Mouse (Mus musculus): ENCODE measurements around the gene Nkd1.

The Nkd1 gene

DNA sequence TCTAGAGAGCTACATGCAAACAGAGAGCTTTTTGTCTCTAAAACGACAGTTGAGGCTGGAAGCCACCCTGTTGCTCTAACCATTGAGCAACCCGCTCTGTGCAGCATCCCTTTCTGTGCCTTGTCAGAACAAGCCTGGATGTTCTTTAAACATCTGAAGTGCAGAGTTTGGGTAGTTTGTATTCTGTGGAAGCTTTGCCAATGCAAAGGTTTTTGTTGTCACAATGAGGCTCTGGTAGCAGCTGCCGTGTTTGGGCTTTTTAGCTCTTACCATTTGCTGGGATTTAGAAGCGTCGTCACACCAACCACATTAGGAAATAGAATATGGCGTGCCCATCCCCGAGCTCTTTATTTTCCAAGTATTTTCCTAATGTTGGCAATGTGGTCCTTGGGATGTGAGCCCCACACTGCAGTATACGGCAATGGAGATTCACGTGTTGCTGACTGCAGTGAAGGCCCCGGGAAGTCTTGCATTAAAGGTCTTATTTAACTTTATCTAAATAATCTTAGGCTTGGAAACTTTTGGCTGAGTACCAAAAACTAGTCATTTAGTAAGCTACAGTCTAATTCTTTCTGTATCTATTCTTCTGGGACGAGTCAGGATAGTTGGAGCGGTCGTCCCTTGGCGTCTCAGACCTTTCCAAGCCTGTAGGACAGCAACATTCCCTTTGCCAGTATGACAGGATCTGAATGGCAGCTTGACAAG is 51.9 kb downstream of the Nkd1 start:
- in situ Hi-C loops (cut with MboI, MseI): no loop called here

DNA sequence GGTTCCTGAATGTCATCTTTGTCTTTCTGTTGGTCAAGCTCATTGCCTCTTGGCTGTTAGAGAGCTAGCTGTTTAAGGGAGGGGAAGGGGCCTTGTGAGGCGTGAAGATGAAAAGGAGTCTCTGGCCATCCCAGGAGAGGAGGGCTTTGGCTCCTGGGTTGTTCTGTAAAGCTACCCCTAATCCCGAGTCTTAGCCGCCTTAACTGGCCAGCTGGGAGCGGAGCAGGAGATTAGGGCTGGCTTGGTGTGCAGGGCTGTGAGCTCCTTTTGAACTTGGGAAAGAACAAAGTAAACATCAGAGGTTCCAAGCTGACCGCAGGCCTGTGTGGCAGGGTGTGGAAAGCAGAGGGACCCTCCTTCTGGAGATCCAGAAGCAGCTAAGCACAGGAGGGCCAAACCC is 53.8 kb downstream of the Nkd1 start:
- in situ Hi-C loops (cut with MboI, MseI): no loop called here

DNA sequence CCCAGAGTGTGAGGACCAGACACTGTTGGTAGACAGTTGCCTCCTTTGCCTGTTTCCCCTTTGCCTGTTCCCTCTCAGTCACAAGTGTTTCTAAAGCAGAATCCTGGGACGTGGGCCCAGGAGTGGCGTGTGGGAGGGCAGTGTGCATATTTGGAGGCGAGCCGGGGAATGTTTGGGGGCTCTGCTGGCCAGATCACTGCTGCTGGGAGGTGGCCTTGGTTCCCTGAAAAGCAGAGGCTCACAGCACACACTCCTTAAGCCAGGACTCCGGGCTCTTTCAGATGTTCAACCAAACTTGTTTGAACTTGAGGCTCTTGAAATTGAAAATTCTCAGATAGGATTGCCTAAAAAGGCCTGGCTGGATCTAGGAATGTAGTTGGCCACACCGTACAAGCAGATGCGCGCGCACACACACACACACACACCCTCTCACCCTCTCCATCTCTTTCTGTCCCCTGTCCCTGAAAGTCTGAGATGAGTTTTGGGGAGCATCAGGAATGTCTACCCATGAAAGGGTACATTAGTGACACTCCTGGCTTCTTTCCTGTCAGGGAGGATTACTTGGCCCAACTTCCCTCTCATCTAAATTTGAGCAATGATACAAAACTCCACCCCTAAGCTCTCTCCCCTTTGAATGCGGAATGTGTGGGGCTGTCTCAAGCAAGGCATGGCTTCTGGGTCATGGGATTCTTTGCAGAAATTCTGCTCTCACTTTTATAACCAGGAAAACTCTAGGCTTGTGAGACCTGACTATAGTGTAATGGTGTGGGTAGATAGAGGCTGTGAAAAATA is 55.4 kb downstream of the Nkd1 start:
- in situ Hi-C loops (cut with MboI, MseI): no loop called here

DNA sequence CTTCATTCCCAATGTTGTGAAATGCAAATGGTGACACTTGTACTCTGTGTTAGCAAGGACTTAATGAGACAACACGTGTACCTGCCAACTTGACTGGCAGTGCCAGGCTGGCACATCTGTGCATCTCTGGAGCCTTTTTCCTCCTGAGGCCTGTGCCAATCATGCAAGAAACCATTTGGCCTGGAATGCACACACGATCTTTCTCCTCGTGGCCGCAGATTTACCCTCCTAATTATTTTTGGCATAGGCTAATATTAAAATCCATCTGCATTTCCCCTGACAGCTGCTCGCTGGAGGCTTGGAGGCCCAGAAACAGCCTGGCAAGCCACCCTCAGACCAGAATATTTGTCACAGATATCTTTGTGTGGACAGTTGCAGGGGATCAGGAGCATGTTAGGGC is 56.5 kb downstream of the Nkd1 start:
- in situ Hi-C loops (cut with MboI, MseI): no loop called here

DNA sequence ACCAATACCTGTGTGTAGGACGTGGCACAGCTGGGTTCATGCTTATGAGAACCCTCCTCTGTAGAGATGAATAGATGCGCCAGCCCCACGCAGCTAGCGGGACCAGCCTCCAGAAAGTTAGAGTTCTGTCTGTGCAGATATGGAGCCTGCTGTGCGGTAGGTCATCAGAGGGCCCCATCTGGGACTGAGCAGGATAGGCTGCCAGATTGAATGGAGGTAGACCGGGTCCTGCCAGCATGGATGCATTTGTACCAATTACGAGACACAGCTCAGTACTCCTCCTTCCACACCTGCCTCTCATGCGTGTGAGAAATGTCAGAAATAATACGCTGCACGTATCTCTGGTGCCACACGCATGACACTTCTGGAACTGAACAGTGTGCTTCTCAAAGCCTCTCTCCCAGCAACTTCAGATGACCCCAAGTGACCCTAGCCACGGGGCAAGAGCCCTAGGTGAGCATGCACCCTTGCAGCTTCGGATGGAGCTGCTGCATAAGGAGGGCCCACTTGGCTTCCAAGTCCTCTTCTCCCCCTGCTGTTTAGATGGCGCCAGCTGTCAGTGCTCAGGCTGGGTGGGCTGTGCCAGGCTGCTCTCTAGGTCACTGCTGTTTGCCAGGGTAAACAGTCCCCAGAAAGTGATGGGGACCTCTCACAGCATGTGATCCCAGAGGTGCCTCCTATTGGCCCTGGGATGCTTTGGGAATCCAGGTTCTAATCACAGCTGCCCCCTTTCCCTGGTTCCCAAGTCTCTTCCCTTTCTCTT is 57.4 kb downstream of the Nkd1 start:
- in situ Hi-C loops (cut with MboI, MseI): no loop called here

DNA sequence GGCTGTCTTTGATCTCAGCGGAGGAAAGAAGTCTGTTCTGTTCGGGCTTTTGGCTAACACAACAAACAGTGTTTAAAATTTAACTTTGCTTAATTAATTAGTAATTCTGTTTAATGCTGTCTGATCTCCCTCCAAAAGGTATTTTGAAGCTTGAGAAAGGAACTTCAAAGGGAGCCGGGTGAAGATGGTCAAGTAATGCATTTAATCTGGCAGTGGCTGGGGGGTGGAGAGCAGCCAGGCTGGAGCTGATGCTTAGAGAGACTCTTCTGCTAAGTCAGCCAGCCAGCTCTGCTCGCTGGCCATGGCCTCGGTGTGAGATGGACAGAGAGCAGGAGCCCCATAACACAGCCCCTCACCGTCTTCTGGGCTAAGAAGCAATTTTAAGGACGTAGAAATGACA is 58.1 kb downstream of the Nkd1 start:
- in situ Hi-C loops (cut with MboI, MseI): no loop called here

DNA sequence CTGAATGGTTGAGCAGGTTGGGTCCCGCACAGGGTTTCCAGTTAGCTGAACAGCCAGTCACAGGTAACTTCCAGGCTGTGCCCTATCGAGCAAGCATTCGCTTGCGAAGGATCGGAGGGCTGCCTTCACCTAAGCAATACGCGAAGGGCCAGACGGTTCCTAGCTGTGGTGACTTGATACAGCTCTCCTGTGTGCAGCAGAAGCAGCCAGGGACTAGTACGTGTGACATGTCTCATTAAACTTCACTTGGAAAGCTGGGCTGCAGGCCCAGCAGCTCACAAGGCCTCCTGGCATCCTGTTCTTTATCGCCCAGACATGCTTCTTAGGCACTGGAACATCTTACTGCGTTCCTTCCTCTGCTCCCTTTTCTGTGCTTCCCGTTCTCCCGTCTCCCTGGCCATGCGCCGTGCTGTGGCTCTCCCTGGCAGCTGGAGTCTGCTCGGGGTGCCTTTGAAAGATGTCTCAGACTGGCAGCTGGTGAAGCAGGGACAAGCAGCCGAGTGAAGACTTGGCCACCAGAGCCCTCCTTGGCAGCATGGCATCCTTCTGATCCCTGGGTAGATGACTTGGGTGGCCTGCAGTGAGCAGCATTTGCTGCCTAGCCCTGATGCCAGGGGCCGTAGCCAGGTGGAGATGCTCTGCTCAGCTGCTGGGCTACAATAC is 58.6 kb downstream of the Nkd1 start:
- in situ Hi-C loops (cut with MboI, MseI): no loop called here

DNA sequence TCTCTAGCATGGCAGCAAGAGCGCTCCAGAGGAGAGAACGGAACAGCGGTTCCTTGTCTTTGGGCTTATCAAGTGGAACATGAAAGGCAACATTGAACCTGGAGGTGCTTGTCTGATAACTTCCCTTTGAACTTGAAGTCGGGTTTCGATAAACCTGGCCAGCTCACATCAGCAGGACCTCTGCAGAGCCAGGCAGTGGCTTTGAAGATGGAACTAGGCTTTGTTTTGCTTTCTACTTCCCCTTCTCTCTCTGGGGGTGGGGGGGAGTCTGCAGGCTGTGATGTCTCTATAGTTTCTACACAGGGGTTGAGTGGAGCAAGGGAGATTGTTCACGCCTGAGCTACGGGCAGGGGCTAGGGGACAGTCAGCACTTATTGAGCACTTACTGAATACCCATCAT is 59.6 kb downstream of the Nkd1 start:
- in situ Hi-C loops (cut with MboI, MseI): no loop called here

DNA sequence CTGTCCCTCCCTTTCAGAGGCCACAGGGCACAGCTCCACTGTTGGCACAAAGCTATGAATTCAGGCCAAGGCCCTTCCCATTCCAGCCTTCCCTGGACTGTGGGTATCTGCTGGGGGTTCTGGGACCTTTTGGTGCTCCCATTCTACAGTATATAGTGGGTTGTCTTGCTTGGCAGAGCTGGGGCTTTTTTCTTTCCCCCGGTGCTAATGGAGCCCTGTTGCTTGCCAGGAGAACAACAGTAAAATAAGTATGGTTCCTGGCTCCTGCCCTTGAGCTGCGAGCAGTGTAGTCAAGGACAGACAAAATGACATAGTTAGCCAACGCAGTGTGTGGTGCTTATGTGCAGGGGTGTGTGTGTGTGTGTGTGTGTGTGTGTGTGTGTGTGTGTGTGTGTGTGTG is 62.7 kb downstream of the Nkd1 start:
- in situ Hi-C loops (cut with MboI, MseI): no loop called here

DNA sequence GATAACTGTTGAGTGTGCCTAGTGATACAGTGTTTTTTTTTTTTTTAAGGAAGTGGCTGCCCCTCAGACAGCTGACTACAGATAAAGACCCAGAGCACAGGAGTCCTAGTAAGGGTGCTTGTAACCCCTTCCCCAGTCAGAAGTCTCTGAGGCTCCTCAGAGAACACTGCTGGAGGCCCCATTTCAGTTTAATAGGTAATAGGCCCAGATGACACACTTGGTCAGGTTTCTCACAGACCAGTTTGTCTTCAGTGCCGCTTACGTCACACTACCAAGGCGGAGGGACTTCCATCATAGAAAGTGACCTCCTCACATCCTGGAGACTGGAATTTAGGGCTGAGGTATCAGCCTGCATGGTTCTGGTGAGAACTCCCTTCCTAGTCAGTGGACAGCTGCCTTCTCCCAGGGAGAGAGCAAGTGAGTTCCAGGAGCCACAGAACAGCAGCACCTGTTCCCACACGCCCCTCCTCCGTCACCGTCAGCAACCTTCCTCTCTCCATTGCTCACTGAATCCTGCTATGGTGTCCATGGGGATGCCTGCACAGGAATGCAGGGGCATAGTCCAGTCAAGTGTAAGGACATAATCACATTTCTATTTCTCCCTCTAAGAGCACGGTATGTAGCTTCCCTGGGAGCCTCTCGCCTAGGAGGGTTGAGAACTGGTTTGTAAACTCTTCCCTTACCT is 67.2 kb downstream of the Nkd1 start:
- in situ Hi-C loops (cut with MboI, MseI): no loop called here

DNA sequence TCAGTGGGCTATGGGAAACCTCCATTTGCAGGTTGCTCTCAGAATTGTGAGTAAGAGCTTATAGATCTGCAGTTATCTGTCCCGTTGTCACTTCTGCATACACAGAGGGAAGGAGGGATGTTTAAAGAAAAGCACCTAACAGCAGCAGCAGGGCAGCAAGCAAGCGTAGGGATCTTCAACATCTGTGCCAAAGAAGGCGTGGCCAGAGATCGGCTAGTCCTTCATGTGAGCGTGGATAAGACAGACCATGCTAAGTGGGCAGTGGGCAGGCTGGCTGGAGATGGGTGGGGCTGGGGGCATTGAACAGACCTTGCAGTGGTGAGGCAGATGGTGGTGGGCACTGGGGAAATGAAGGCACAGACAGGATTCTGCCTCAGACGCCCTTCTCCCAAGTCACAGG is 69.1 kb downstream of the Nkd1 start:
- in situ Hi-C loops (cut with MboI, MseI): no loop called here

DNA sequence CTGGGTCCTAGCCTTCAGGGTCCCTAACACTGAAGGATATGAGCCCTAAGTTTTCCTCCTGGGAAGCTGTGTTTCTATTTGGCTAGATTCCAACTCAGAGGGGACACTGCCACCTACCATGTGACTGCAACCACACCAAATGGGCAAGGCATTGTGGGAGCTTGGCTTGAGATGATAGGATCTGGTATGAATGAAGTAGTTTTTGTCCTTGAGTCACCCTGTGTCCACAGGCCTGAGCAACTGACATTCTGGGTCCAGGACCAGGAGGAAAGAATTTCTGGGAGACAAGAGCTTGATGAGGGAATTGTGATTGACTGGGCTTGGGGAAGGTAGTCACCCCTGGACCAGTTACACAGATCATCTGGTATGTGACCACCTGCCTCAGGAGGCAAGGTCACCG is 72.8 kb downstream of the Nkd1 start:
- in situ Hi-C loops (cut with MboI, MseI): no loop called here

DNA sequence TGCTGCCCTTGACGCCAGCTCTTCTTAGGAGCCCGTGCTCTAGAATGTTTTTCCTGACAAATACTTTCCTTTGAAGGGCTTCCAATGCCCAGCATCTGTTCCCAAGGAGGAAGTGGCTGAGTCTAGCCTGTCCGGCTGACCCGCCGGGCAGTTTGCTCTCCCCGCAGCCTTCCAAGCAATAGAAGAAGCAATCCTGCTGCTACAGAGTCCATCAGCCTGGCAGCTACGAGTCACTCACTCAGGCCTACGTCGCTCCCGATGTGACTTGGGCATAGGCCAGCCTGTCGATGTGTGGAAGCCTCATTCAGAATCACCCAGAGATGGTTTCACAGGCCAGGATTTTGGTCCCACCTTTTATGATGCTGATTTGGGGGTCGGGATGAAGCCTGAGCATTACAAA is 74.9 kb downstream of the Nkd1 start:
- in situ Hi-C loops (cut with MboI, MseI): no loop called here

DNA sequence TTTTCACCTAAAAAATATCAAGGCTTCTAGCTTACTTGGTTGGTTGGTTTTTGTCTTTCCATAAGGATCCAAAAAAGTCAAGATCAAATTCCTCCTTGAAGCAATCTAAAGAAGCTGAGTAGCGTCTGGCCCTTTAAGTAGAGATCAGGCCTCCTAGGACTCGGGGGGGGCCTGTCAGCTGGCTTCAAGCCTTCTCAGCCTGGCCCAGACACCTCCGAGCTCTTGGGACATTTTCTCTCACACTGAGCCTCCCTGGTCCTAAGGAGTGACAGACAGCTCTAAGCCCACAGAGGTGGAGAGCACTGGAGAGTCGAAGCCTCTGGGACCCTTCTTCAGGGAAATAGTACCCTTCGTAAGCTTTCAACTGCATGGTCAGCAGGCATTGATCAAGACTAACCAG is 77.4 kb downstream of the Nkd1 start:
- in situ Hi-C loops (cut with MboI, MseI): no loop called here

DNA sequence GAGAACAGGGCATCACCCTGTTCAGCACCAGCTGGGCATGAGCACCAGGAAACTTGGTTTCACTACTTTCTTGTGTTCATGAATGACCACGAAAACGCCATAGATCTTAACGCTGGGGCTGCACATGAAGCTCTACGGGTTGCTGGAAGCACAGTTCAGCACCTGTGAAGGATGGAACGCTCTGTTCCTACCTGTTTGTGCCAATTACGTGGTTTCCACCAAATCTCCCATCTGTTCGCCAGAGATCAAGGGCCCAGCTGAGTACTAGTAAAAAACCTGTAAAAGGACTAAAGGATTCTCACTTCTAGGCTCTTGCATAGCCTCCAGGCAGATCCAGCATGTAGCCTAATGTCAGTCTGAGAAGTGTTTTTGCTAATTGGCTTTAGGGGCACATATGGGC is 78.3 kb downstream of the Nkd1 start:
- in situ Hi-C loops (cut with MboI, MseI): no loop called here

DNA sequence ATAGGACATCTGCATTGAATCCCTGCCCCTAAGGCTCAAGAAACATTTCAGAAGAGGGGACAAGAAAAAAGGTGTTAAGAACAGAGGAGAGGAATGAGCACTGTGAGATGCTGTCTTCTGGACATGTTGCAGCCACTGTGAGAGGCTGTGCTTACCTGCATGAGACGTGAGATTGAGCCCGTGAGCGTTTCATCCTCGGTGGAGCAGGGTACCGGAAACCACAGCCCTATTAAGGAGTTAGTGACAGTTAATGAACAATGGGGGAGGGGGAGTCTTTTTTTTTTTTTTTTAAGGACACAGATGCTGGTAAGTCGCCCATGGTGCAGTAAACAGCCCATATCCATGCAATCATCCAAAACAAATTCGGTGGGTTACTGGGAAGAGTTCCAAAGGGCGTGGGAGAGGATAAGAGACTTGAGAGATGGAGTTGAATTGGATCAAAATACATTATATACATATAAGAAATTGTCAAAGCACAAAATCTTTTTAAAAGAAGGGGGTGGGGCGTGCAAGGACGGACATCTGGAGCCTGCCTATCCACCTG is 82.4 kb downstream of the Nkd1 start:
- in situ Hi-C loops (cut with MboI, MseI): no loop called here

DNA sequence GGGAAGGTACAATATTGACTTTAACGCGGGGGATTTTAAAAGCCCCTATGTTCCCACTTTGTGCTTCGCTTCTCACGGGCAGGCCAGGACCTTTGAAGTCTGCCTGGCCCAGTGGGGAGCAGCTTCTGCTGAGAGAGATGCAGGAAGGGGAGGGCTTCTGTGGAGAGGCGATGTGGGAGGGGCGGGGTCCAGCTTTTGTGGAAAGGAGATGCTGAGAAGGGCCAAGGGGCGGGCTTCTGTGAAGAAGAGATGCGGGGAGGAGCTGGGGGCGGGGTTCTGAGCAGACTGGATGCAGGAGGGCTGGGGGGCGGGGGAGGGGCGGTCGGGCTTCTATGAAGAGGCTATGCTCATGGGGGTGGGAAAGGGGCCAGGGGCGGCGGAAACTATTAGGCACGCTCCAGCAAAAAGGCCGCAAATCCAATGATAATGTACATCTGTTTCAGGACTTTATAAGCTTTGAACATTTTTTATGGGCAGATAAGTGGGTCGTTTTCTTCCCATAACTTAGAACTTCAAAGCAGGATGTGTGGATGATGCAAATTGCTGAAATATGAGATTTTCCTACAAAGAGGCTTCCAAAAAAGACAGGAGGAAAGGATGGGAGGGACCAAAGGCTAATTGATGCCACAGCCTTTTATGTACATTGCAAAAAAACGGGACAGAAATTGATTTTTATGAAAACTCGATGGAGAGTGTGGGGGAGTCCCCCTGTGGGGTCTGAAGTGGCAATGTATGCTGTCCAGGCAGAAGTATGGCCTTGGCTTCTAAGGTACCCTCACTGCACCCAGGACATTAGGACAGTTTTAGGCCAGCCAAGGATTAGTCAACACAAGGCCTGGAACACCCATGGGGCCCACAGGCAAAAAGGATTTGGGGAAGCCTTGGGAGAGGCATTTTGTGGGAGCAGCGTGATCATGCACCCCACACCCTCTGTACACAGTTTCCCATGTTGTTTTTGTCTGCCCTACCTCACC is 83.2 kb downstream of the Nkd1 start:
- in situ Hi-C loops (cut with MboI, MseI): no loop called here

DNA sequence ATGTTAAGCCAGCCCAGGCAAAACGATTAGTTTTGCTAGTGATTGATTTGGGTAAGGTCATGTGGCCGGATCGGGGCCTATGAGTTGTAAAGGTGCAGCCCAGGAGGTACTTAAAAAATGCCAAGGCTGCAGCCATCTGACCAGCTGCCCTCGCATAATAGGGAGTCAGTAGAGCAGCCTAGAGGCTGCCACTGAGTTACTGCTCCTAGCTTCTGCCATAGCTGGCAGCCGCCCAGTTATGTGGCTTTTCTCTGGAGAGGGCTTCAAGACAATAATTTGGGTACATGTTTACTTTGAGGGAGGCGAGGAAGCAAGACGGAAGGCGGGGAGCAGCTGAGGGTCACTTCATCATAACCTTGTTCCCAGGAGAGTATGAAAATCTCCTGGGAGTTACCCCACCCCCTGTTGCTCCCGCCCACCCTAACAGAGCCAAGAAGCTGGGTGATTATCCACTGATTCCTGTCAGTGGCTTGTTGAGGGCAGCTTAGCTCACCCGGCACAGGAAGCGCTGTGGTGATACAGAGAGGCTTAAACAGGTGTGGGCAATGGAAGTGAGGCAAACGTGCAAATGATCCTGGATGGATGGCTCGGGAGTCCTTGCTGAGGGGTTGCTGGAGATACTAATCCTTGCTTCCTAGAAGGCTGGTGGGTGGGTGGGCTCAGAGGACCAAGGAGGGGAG is 84.3 kb downstream of the Nkd1 start:
- in situ Hi-C loops (cut with MboI, MseI): no loop called here

DNA sequence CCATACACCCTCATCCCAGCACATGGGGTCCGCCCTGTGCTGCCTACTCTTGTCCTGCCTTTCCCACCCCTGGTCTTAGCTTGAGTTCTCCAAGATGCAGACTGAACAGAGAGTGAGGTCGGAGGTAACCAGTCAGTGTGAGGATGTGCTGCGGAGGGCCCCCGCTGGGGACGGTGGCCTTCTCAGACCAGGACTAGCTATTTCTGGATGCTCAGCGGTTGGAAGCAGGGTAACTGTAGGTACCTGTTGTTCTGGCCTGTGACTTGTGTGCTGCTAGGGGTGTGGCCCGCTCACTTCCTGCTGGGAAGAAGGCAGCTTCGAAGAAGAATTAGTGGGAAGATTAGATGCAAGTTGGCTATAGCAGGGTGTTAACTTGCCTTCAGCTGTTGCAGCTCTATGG is 87.9 kb downstream of the Nkd1 start:
- in situ Hi-C loops (cut with MboI, MseI): no loop called here
